Mouse (Mus musculus) right cerebral cortex, adult 2 months (tissue): ENCODE results near the gene Pdlim7.

ENCODE experiments used
- DNase-seq, 2 experiments: peaks; one replicate each; pipeline ENCODE4 v3.0.0; 2021 to 2022; ENCODE audit warnings: low spot score in 2 of 2

Gene Pdlim7

DNA sequence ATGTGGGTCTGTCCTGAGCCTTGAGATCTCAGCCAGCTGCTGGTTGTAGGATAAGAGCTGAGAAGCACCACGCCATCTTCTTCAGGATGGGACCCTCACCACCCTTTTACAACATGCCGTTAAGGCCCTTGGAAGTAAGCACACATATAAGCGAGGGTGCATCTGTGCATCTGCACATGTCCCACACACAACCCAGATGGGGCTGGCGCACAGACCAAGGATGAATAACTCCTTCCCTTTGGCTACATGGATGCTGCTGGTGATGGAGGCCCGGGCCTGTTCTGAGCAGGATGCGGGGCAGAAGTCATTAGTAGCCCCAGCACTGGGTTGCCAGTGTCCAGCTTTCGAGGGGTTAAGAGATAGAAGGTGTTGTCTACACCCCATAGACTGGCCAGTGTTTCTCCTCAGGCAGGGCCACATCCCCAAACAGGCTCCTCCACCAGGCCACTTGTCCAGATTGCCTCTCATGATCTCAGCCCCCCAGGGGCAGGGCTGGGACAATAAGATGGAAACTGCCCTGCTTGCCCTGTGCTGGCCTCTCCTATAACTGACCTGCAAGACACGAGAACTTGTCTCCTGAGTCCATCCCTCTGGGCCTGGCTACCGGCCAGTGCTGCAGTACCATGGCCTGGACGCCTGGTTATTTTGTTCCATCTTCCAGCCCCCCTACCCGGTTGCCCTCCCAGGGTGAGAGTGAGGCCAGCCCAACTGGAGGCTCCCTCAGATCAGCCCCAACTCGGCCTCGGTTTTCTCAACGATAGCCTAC lies 27.3 kb downstream of the Pdlim7 start:
- DNase-seq, result no peak

DNA sequence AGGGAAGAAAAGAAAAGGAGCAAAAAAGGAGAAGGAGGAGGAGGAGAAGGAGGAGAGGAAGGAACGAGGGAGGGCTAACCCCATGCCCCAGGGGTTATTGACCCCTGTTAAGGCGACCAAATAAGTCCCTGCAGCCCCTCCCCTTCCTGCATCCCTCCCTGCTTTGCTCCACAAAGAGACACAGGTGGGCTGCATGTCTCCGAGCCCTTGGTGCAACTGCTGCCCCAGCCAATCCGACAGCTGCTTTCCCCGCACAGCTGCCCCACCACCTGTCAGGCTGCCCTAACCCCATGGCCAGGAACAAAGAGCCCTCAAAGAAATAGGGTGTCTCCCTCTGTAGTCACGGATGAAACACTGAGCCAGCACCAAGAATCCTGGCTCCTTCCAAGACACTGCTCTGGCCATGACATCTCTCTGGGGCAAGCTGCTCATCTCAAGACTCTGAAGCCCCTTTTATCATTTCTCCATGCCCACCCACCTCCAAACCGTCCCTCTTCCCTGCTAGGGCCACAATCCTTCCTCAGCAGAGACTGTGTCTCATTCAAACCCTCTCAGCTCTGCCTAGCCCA lies 28.9 kb downstream of the Pdlim7 start:
- no peak for DNase-seq

DNA sequence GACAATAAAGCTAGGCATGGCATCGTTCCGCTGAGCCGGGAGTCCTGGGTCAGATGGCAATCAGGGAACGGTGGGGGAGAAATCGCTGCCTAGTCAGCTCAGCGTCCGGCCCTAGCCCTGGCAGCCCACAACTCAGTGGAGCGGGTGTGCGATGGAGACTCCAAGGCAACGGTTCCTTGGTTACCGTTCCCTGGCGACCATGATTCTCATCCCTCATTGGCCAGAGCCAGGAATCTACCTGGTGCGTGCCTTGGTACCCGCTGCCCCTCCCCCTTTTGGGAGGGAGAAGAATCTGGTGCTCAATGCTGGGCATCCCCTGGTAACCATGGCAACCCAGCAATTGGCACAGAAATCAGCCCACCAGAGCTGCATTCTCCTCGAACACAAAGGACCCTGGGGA lies 29.9 kb downstream of the Pdlim7 start:
- DNase-seq, result peak; percentile 96 to 97

DNA sequence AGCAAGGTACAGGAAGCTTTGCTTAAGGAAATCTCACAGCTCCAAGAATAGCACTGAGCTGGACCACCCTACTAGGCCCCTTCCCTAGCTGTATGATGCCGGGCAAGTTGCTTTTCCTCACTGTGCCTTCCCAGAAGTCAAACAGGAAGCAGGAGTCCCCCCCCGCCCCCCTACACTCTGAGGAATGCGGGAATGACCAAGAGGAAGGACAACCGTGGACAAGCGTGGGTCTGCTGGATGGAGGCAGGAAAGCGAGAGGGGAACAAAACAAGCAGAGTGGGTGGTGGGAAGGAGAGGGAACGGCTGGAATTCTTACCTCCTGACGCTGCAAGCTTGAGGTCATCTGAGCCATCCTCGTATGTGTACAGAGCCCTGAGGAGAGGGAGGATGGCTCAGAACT lies 30.4 kb downstream of the Pdlim7 start:
- no peak for DNase-seq

DNA sequence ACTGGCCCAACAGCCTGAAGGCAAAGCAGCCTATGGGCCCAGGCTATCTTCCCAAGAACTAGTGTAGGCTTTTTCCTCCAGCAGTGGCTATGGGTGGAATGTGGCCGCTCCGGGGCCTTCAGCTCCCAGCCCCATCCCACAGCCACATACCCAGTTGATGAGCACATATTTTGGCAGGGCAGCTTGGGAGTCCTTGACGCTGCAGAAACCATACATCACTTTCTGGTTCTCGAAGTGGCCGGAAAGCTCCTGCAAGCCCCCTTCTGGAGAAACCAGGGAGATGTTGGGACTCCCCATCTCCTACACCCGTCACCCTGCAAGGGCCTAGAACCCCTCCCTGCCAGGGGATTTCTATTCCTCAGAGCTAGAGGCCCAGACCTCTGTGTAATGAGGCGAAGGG lies 30.9 kb downstream of the Pdlim7 start:
- DNase-seq, result no peak

DNA sequence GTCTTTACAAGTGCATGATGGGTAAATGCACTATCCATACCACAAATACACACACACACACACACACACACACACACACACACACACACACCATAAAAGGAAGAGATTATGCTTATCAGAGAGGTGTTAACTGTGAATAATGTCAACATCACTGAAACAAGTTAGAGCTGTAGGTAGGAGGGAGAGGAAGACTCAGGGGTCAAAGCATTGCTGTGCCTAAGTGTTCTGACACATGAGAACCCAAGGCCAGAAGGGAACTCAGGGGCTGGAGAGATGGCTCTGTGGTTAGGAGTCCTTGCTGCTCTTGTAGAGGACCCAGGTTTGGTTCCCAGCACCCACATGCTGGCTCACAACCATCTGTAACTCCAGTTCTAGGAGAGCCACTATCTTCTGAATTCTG lies 33.5 kb downstream of the Pdlim7 start:
- DNase-seq, result no peak

DNA sequence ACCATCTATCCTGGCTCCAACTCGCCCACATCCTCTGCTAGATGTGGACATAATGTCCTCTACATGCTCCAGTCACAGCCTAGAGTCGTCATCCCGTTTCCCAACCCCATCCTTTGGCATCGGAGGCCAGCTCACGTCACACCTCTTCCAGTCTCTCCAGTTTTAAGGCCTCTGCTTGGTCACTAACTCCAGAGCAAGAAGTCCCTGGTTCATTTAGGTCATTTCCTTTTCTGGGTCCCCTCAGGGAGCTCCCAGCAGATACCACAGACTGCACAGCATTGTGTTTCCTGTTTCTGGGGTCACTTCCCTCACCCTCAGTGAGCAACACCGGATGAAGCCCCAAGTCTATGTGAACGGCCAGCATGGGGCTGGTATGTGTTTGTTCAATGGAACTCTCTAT lies 34.5 kb downstream of the Pdlim7 start:
- DNase-seq, result peak in 1 of 2 experiments; percentile 17

DNA sequence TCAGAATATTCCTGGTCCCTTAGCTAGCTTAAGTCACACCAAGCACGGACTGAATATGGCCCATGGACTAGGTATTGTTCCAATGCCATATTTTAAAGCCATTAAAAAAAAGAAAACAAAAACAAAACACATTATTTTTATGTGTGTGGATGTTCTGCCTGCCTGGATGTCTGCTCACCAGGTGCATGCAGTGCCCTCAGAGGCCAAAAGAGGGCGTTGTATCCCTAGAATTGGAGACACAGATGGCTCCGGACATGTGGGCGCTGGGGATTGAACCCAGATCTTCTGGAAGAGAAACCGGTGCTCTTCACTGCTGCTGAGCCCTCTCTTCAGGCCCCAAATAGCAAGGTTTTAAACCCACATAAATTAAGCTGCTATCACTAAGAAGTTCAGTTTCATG lies 35.4 kb downstream of the Pdlim7 start:
- peak; percentile 62 to 67 for DNase-seq

DNA sequence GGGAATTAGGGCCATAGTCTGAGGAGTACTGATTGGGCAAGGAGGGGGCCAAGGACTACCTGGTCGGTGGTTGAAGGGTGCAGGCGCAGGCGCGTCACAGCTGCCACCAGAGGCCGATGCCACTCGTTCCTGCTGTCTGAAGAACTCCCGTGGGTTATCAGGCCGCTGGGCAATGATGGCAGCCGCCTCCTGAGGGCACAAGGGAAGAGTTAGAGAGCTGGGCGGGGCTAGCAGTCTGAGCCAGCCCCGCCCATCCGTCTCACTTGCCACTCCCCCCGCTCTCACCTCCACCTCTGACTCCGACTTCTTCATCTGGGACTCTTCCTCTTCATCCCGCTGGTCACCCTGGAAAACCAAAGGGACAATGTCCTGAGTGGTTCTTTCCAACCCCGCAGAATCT lies 36.0 kb downstream of the Pdlim7 start:
- DNase-seq, result no peak

DNA sequence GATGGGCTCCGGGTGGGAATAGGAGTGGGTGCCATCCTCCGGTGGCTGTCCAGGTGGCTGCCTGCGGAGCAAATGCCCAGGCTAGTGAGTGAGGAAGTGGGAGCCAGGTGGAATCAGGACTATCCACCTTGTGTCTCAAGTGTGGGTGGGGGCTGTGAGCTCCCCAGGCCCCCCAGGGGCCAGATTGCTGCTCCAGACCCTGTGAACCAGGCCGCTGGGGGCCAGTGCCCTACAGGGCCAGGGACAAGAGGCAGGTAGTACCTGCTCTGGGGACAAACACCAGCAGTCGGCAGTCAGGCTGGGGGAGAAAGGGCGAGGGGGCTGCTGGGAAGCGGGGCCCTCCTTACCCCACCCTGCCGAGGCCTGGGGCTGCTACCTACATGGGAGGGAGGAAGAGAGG lies 37.2 kb downstream of the Pdlim7 start:
- DNase-seq, result no peak

DNA sequence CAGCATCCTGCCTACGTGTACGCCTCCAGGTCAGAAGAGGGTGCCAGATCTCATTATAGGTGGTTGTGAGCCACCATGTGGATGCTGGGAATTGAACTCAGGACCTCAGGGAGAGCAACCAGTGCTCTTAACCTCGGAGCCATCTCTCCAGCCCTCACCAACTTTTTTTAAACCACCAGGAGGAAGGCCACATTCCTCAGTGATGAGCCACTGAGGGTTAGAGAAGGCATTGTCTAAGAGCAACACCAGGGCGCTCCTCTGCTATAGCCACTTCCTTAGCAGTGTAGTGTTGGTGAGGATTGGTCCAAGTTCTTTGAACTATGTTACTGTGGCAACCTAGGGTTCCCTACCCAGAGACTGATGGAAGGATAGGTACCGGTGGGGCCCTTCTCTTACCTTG lies 37.7 kb downstream of the Pdlim7 start:
- DNase-seq, result no peak

DNA sequence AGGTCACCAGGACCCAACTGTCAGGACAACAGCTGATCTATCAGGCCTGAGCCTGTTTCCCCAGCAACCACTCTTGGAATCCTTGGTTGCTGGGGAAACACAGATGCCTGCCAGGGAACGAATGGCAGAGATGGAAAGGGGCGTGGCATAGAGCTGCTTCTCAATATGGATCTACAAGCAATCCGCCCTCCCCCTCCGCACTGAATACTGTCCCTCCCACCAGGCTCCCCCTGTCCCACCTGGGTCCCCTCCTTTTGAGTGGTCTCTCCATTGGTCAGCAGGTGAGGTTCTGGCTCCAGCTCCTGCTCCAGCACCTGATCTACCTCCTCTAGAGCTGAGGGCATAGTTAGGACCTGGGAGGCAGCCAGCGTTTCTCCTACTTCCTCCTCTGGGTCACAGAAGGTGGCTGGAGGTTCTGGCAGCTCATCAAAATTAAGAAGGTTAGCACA lies 38.8 kb downstream of the Pdlim7 start:
- peak; percentile 71 to 79 for DNase-seq

DNA sequence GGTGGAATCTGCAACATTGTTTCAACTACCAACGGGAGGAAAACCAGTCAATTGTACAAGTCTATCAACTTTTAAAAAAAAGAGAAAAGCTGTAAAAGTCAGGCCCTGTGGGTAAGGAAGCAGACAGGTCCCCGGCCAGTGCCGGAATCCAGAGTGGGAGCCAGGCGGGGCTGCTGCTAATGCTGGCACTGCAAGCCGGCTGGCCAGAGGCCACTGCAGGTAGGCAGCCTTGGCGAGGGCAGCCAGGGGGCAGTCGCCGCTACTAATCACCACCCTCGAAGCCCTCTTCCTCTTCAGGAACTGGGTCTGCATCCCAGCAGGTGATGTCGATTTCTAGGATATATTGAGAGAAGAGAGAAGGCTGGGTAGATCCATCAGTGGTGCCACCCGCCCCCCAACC lies 39.5 kb downstream of the Pdlim7 start:
- no peak for DNase-seq

DNA sequence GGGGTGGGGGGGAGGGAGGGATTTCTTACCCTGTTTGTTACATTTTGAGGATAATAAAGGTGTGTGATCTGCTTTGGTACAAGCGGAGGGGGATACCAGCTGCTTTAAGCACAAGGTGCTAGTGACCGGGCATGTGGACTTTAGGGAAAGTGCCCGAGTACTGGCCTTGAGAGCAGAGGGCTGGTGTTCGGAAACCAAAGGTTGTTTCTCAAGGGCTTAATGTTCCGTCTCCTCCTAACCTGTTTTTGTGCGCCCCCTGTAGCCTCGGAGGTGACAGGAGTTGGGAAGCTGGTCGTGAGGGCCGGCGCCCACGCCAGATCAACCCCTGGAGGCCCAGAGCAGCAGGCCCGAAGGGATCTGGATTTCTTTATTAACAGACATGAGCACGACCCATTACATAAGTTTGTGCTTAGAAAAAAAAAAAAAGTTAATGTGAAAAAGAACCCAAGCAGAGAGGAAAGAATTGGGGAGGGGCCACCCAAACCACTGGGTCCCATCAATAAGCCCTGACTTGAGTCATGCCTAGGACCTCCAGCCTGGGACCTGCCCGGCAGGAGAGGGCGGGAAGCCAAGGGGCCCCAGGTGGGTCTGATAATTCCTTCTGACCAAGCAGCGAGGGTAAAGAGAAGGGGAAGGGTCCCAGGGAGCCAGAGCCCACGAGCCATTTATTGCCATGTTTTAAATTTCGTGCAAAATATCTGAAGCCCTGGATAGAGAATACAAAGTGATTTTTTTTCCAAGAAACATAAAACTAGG lies 40.2 kb downstream of the Pdlim7 start:
- peak; percentile 47 to 53 for DNase-seq

DNA sequence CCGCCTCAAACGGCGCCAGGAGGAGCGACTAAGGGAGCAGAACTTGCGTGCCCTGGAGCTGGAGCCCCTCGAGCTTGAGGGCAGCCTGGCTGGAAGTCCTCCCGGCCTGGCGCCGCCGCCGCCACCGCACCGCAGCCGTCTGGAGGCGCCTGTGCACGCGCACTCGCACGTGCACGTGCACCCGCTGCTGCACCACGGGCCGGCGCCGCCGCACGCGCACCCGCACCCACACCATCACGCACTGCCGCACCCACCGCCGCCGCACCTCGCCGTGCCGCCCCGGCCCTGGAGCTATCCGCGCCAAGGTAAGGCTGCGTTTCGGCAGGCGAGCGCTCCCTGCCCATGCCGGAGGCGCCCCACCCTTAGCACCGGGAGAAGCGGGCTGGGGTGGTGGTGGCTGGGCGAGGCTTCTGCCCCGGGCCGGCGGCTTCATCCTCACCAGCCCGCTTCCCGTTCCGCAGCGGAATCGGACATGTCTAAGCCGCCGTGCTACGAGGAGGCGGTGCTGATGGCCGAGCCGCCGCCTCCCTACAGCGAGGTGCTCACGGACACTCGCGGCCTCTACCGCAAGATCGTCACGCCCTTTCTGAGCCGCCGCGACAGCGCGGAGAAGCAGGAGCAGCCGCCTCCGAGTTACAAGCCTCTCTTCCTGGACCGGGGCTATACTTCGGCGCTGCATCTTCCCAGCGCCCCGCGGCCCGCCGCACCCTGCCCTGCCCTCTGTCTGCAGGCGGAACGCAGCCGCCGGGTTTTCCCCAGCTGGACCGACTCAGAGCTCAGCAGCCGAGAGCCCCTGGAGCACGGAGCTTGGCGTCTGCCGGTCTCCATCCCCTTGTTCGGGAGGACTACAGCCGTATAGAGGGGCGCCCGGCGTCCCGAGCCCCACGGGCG lies 41.1 kb downstream of the Pdlim7 start:
- DNase-seq, result peak; percentile 79 to 81

DNA sequence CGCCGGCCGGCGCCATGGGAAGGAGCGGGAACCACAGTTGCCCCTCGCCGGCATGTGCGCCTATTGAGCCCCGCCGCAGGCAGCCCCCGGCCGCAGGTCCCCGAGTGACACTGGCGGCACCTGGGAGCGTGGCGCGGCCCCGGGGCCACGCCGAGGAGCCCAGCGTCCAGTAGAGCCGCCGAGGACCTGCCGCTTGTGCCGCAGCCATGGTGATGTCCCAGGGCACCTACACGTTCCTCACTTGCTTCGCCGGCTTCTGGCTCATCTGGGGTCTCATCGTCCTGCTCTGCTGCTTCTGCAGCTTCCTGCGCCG lies 41.7 kb downstream of the Pdlim7 start:
- DNase-seq, result no peak

DNA sequence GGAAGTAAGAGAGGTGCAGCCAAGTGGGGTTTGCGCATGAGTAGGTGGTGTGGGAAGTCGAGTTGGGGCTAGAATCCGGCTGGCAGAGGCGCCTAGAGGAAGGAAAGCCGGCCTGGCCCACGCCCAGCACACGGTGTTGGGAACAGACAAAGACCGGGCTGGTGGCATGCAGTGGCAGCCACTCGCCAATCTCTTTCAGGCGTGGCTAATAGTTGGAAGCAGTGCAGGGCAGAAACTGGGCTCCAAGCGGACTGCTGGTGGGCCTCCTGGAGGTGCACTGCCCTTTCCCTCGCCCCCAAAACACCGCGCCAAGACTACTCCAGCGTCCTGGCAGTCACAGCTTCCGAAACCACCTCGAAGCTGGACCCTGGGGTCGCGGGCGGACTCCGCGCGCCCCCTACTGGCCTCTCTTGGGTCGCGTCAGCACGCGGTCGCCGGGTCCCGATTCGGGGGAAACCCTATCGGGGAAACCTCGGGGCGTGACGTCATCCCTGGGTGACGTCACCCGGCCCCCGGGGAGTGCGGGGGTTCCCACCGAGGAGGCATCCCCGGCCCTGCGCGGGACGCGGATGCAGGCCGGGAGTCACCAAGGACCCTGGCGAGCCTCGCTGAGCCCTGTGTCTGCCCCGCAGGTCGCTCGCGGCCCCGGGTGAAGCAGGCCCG lies 42.2 kb downstream of the Pdlim7 start:
- DNase-seq, result peak; percentile 77 to 81

DNA sequence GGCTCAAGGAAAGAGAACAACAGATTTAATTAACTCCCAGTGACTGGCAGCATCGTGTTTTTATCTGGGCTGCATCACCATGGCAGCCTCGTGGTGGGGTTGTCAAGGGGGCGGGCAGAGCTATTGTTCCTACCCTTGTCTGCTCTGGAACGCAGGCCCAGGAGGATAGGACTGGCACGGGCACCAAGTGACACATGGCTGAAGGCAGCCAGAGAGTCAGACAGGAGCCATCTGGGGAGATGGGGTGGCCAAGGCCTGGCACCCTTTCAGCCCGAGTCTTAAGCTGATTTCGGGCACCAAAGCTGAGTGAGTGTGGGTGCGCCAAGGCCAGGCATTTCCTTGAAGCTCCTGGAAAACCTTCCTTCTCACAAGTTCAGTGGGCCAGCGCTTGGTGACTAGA lies 43.1 kb downstream of the Pdlim7 start:
- peak; percentile 54 to 68 for DNase-seq

DNA sequence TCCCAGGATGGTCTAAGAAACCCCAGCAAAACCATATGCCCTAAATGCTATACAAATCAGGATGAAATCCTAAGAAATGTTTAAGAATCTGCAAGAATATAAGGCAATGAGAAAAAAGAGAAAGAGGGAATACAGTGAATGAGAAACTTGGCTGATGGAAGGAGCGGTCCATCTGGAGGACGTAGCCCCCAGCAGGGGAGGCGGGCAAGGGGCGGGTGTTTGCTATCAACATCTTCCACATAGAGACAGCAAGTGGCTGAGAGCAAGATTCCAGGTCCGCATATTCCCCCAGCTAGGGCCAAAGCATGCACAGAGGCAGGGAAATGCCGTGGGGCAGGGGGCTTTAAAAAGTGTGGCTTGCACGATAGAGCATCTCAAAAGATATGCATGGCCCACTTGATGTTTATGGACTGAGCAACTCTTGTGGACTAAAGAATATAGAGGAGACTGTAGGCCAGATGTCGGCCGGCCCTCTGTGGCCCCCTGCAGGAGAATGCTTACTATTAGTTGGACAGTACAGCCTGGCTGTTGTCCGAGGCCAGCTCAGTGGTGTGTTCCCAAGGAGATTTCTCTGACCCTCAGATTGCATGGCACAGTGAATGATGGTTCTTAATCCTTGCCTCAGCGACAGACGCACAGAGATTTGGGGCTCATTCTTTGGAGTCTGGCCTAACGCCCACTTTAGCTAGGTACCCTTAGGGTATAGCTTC lies 44.5 kb downstream of the Pdlim7 start:
- no peak for DNase-seq

DNA sequence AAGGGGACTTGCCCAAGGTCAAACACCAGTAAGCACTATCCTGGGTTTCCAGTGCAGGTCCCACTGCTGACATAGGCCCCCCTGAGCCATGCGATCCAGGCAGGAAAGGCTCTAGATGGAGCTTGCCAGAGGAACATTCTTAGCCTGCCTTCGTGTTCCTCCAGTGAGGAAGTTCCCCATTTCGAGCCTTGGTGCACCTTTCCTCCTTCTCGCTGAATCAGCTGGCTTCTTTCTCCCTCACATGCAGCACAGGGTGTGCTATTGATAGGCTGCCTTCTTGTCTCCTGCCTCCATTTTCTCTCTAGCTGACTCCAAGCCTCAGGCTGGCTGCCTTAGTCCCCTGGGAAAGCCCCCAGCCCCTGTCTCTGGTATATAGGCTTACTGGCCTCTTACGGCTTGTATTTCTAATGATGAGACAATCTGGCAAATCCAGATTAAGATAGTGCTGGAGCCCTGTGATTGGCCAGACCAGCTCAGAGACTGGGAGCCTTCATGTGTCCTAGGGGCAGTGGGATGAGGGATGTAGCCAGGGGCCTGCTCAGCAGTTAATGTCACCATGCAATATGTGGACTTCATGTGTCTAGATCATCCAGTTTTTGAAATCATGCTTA lies 47.5 kb downstream of the Pdlim7 start:
- peak in 1 of 2 experiments; percentile 46 for DNase-seq
